Mouse (Mus musculus): Measurements from ENCODE around the gene Mpst. TPM values are rescaled to one million over a fixed set of nuclear protein-coding genes. Genes with fewer than 3 reads are reported as not detected.

Mpst gene
- polyA plus RNA-seq, 2 experiments: 1.8 to 53.8 TPM

- no peaks in the 10 kb centered on the region for H3K4me1 ChIP-seq (ENCODE audit: control insufficient read depth, insufficient read depth, low read length)
- H3K9me3 ChIP-seq (ENCODE audit: control insufficient read depth, low read length): no peaks in the 10 kb centered on the region
- DNase-seq (ENCODE audit: low spot score) (no peak), ATAC-seq (ENCODE audit: low FRiP score, low read depth) (no peak)
- no peak overlapping the region for H3K27ac ChIP-seq (replicated peaks; ENCODE audit: low read depth, low read length)
- no peak overlapping the region for H3K4me2 ChIP-seq (replicated peaks; ENCODE audit: low read depth, low read length, severe bottlenecking)
- H3K9ac ChIP-seq (ENCODE audit: low read depth, low read length, severe bottlenecking): no peak overlapping the region
- WGBS: 90% methylated on average over 1 of the region's 1 CpGs
- no peak for TF ChIP-seq POLR2A (IDR thresholded peaks at IDR 0.05; ENCODE audit: borderline replicate concordance, extremely low read depth, insufficient read depth, insufficient read length)
- no peaks in the 10 kb centered on the region for H3K27me3 ChIP-seq (ENCODE audit: control insufficient read depth, insufficient read depth, low read length)
- no peak overlapping the region for H3K4me3 ChIP-seq (replicated peaks; ENCODE audit: low read length)
- H3K36me3 ChIP-seq (ENCODE audit: control insufficient read depth, insufficient read depth, low read length): no peaks in the 10 kb centered on the region
Measured at GRCm38 (mm10) chr15:78369641-78370040, 36.6 kb upstream of the Mpst start.

- Histone ChIP-seq H3K4me2 (replicated peaks; ENCODE audit: low read depth, low read length, severe bottlenecking) (no peak overlapping the region), H3K27ac (replicated peaks; ENCODE audit: low read depth, low read length) (no peak overlapping the region), H3K27me3 (ENCODE audit: control insufficient read depth, insufficient read depth, low read length) (no peaks in the 10 kb centered on the region), H3K9me3 (ENCODE audit: control insufficient read depth, low read length) (no peaks in the 10 kb centered on the region), H3K9ac (ENCODE audit: low read depth, low read length, severe bottlenecking) (no peak overlapping the region), H3K36me3 (ENCODE audit: control insufficient read depth, insufficient read depth, low read length) (no peaks in the 10 kb centered on the region), H3K4me3 (replicated peaks; ENCODE audit: low read length) (no peak overlapping the region), H3K4me1 (ENCODE audit: control insufficient read depth, insufficient read depth, low read length) (no peaks in the 10 kb centered on the region)
- DNase-seq (ENCODE audit: low spot score) (no peak), ATAC-seq (ENCODE audit: low FRiP score, low read depth) (no peak)
- TF ChIP-seq POLR2A (IDR thresholded peaks at IDR 0.05; ENCODE audit: borderline replicate concordance, extremely low read depth, insufficient read depth, insufficient read length): no peak
- WGBS: 61% methylated on average over 3 of the region's 3 CpGs
Measured at GRCm38 (mm10) chr15:78372796-78373195, 33.4 kb upstream of the Mpst start.

GRCm38 (mm10) chr15:78374204-78374603 lies 32.0 kb upstream of the Mpst start:
- Histone ChIP-seq H3K9ac (ENCODE audit: low read depth, low read length, severe bottlenecking) (no peak overlapping the region), H3K4me2 (replicated peaks; ENCODE audit: low read depth, low read length, severe bottlenecking) (no peak overlapping the region), H3K4me1 (ENCODE audit: control insufficient read depth, insufficient read depth, low read length) (no peaks in the 10 kb centered on the region), H3K27ac (replicated peaks; ENCODE audit: low read depth, low read length) (no peak overlapping the region), H3K9me3 (ENCODE audit: control insufficient read depth, low read length) (no peaks in the 10 kb centered on the region), H3K27me3 (ENCODE audit: control insufficient read depth, insufficient read depth, low read length) (no peaks in the 10 kb centered on the region), H3K4me3 (replicated peaks; ENCODE audit: low read length) (no peak overlapping the region), H3K36me3 (ENCODE audit: control insufficient read depth, insufficient read depth, low read length) (no peaks in the 10 kb centered on the region)
- TF ChIP-seq POLR2A (IDR thresholded peaks at IDR 0.05; ENCODE audit: borderline replicate concordance, extremely low read depth, insufficient read depth, insufficient read length): no peak
- 64% methylated on average over 3 of the region's 3 CpGs for WGBS
- no peak for ATAC-seq (ENCODE audit: low FRiP score, low read depth)
- no peak for DNase-seq (ENCODE audit: low spot score)

GRCm38 (mm10) chr15:78377859-78378258 lies 28.4 kb upstream of the Mpst start:
- DNase-seq (ENCODE audit: low spot score) (no peak), ATAC-seq (ENCODE audit: low FRiP score, low read depth) (no peak)
- Histone ChIP-seq H3K27me3 (ENCODE audit: control insufficient read depth, insufficient read depth, low read length) (no peaks in the 10 kb centered on the region), H3K36me3 (ENCODE audit: control insufficient read depth, insufficient read depth, low read length) (no peaks in the 10 kb centered on the region), H3K4me2 (replicated peaks; ENCODE audit: low read depth, low read length, severe bottlenecking) (no peak overlapping the region), H3K4me1 (ENCODE audit: control insufficient read depth, insufficient read depth, low read length) (no peaks in the 10 kb centered on the region), H3K4me3 (replicated peaks; ENCODE audit: low read length) (no peak overlapping the region), H3K27ac (replicated peaks; ENCODE audit: low read depth, low read length) (no peak overlapping the region), H3K9me3 (ENCODE audit: control insufficient read depth, low read length) (no peaks in the 10 kb centered on the region), H3K9ac (ENCODE audit: low read depth, low read length, severe bottlenecking) (no peak overlapping the region)
- no peak for TF ChIP-seq POLR2A (IDR thresholded peaks at IDR 0.05; ENCODE audit: borderline replicate concordance, extremely low read depth, insufficient read depth, insufficient read length)
- WGBS: 81% methylated on average over 10 of the region's 10 CpGs

- no peaks in the 10 kb centered on the region for H3K4me1 ChIP-seq (ENCODE audit: control insufficient read depth, insufficient read depth, low read length)
- DNase-seq (ENCODE audit: low spot score) (no peak), ATAC-seq (ENCODE audit: low FRiP score, low read depth) (no peak)
- no peaks in the 10 kb centered on the region for H3K27me3 ChIP-seq (ENCODE audit: control insufficient read depth, insufficient read depth, low read length)
- H3K9me3 ChIP-seq (ENCODE audit: control insufficient read depth, low read length): no peaks in the 10 kb centered on the region
- 70% methylated on average over 10 of the region's 10 CpGs for WGBS
- no peak overlapping the region for H3K27ac ChIP-seq (replicated peaks; ENCODE audit: low read depth, low read length)
- H3K4me3 ChIP-seq (replicated peaks; ENCODE audit: low read length): no peak overlapping the region
- no peak for TF ChIP-seq POLR2A (IDR thresholded peaks at IDR 0.05; ENCODE audit: borderline replicate concordance, extremely low read depth, insufficient read depth, insufficient read length)
- no peaks in the 10 kb centered on the region for H3K36me3 ChIP-seq (ENCODE audit: control insufficient read depth, insufficient read depth, low read length)
- H3K4me2 ChIP-seq (replicated peaks; ENCODE audit: low read depth, low read length, severe bottlenecking): no peak overlapping the region
- no peak overlapping the region for H3K9ac ChIP-seq (ENCODE audit: low read depth, low read length, severe bottlenecking)
Measured at GRCm38 (mm10) chr15:78378556-78378955, 27.7 kb upstream of the Mpst start.

GRCm38 (mm10) chr15:78380208-78380607 lies 26.0 kb upstream of the Mpst start:
- DNase-seq (ENCODE audit: low spot score): no peak
- H3K4me2 ChIP-seq (replicated peaks; ENCODE audit: low read depth, low read length, severe bottlenecking): no peak overlapping the region
- H3K4me3 ChIP-seq (replicated peaks; ENCODE audit: low read length): no peak overlapping the region
- no peaks in the 10 kb centered on the region for H3K27me3 ChIP-seq (ENCODE audit: control insufficient read depth, insufficient read depth, low read length)
- no peaks in the 10 kb centered on the region for H3K9me3 ChIP-seq (ENCODE audit: control insufficient read depth, low read length)
- TF ChIP-seq POLR2A (IDR thresholded peaks at IDR 0.05; ENCODE audit: borderline replicate concordance, extremely low read depth, insufficient read depth, insufficient read length): no peak
- 73% methylated on average over 2 of the region's 2 CpGs for WGBS
- no peak overlapping the region for H3K9ac ChIP-seq (ENCODE audit: low read depth, low read length, severe bottlenecking)
- ATAC-seq (ENCODE audit: low FRiP score, low read depth): no peak
- no peaks in the 10 kb centered on the region for H3K36me3 ChIP-seq (ENCODE audit: control insufficient read depth, insufficient read depth, low read length)
- H3K4me1 ChIP-seq (ENCODE audit: control insufficient read depth, insufficient read depth, low read length): 0 out of 2 replicates have a peak, but pooled peaks cover 2% of the 10 kb centered on the region
- H3K27ac ChIP-seq (replicated peaks; ENCODE audit: low read depth, low read length): no peak overlapping the region

All from limb, embryonic 14.5 days (tissue).